Mouse (Mus musculus): ENCODE measurements around the gene Fgfr1op2.

GRCm38 (mm10) chr6:146527537-146527936 is 49.5 kb upstream of the Fgfr1op2 start:
- TF ChIP-seq CTCF (IDR thresholded peaks at IDR 0.05; ENCODE audit: borderline replicate concordance, insufficient read depth, low read length) (no peak), POLR2A (IDR thresholded peaks at IDR 0.05; ENCODE audit: low read depth, low read length) (no peak)
